Mouse (Mus musculus): ENCODE measurements around the gene F2. TPM values are rescaled to one million over a fixed set of nuclear protein-coding genes. Genes with fewer than 3 reads are reported as not detected.

Gene F2
- under 1 TPM; 0.18 to 0.20 TPM for total RNA-seq (2021)
- long read RNA-seq, partial matches to known transcripts: 0 of 1 reads
- long read RNA-seq, other reads (novel, unspliced or antisense): 1 of 1 reads

- no peak for DNase-seq (ENCODE audit: low spot score in 2 of 2)
These were observed at the start of gene F2 for GRCm38 (mm10) chr2:91636229-91636628. Gene F2, minus strand, starts transcription at chr2:91636414.

- DNase-seq (ENCODE audit: low spot score in 2 of 2): no peak
These were observed 47.7 kb upstream of the F2 start for GRCm38 (mm10) chr2:91683919-91684318.

- peak; percentile 65 to 68 for DNase-seq (ENCODE audit: low spot score in 2 of 2)
These were observed 46.6 kb upstream of the F2 start for GRCm38 (mm10) chr2:91682850-91683249.

- no peak for DNase-seq (ENCODE audit: low spot score in 2 of 2)
These were observed 40.7 kb upstream of the F2 start for GRCm38 (mm10) chr2:91676961-91677360.

GRCm38 (mm10) chr2:91676420-91676819 lies 40.2 kb upstream of the F2 start:
- DNase-seq (ENCODE audit: low spot score in 2 of 2): no peak

- DNase-seq (ENCODE audit: low spot score in 2 of 2): peak; percentile 42 to 50
These were observed 38.7 kb upstream of the F2 start for GRCm38 (mm10) chr2:91674895-91675294.

- DNase-seq (ENCODE audit: low spot score in 2 of 2): no peak
These were observed 37.4 kb upstream of the F2 start for GRCm38 (mm10) chr2:91673587-91673986.

- no peak for DNase-seq (ENCODE audit: low spot score in 2 of 2)
These were observed 33.8 kb upstream of the F2 start for GRCm38 (mm10) chr2:91670038-91670437.

- no peak for DNase-seq (ENCODE audit: low spot score in 2 of 2)
These were observed 33.1 kb upstream of the F2 start for GRCm38 (mm10) chr2:91669326-91669725.

GRCm38 (mm10) chr2:91667747-91668146 lies 31.5 kb upstream of the F2 start:
- DNase-seq (ENCODE audit: low spot score in 2 of 2): no peak

- no peak for DNase-seq (ENCODE audit: low spot score in 2 of 2)
These were observed 30.2 kb upstream of the F2 start for GRCm38 (mm10) chr2:91666386-91666910.

- no peak for DNase-seq (ENCODE audit: low spot score in 2 of 2)
These were observed 28.6 kb upstream of the F2 start for GRCm38 (mm10) chr2:91664780-91665179.

- DNase-seq (ENCODE audit: low spot score in 2 of 2): no peak
These were observed 24.8 kb upstream of the F2 start for GRCm38 (mm10) chr2:91660981-91661380.

- DNase-seq (ENCODE audit: low spot score in 2 of 2): no peak
These were observed 23.4 kb upstream of the F2 start for GRCm38 (mm10) chr2:91659657-91660056.

GRCm38 (mm10) chr2:91656774-91657173 lies 20.6 kb upstream of the F2 start:
- no peak for DNase-seq (ENCODE audit: low spot score in 2 of 2)

- no peak for DNase-seq (ENCODE audit: low spot score in 2 of 2)
These were observed 19.6 kb upstream of the F2 start for GRCm38 (mm10) chr2:91655827-91656226.

- no peak for DNase-seq (ENCODE audit: low spot score in 2 of 2)
These were observed 19.2 kb upstream of the F2 start for GRCm38 (mm10) chr2:91655388-91655787.

GRCm38 (mm10) chr2:91652863-91653262 lies 16.6 kb upstream of the F2 start:
- DNase-seq (ENCODE audit: low spot score in 2 of 2): no peak

- DNase-seq (ENCODE audit: low spot score in 2 of 2): no peak
These were observed 15.4 kb upstream of the F2 start for GRCm38 (mm10) chr2:91651458-91652258.

- no peak for DNase-seq (ENCODE audit: low spot score in 2 of 2)
These were observed 14.3 kb upstream of the F2 start for GRCm38 (mm10) chr2:91650360-91650995.

GRCm38 (mm10) chr2:91649553-91650359 lies 13.5 kb upstream of the F2 start, which contains the start of the genes Zfp408 and Arhgap1:
Gene Zfp408, minus strand, starts transcription at chr2:91649791.
Gene Arhgap1, plus strand, starts transcription at chr2:91649860.
- peak; percentile 97 to 98 for DNase-seq (ENCODE audit: low spot score in 2 of 2)
